Mouse (Mus musculus) cerebellum, postnatal 4 days (tissue): ENCODE measurements around the gene Tert.

Experiments
- DNase-seq, 2 experiments: peaks; one replicate each; pipeline ENCODE4 v3.0.0; 2022; ENCODE audit warnings: low spot score in 2 of 2, mixed read lengths in 1 of 2

Tert gene

DNA sequence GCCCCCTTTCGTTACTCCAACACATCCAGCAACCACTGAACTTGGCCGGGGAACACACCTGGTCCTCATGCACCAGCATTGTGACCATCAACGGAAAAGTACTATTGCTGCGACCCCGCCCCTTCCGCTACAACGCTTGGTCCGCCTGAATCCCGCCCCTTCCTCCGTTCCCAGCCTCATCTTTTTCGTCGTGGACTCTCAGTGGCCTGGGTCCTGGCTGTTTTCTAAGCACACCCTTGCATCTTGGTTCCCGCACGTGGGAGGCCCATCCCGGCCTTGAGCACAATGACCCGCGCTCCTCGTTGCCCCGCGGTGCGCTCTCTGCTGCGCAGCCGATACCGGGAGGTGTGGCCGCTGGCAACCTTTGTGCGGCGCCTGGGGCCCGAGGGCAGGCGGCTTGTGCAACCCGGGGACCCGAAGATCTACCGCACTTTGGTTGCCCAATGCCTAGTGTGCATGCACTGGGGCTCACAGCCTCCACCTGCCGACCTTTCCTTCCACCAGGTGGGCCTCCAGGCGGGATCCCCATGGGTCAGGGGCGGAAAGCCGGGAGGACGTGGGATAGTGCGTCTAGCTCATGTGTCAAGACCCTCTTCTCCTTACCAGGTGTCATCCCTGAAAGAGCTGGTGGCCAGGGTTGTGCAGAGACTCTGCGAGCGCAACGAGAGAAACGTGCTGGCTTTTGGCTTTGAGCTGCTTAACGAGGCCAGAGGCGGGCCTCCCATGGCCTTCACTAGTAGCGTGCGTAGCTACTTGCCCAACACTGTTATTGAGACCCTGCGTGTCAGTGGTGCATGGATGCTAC is at the start of gene Tert:
Gene Tert (plus strand): TSS at position 167 of the 805 bp plus-strand sequence.
- peak; percentile 28 to 56 for DNase-seq

DNA sequence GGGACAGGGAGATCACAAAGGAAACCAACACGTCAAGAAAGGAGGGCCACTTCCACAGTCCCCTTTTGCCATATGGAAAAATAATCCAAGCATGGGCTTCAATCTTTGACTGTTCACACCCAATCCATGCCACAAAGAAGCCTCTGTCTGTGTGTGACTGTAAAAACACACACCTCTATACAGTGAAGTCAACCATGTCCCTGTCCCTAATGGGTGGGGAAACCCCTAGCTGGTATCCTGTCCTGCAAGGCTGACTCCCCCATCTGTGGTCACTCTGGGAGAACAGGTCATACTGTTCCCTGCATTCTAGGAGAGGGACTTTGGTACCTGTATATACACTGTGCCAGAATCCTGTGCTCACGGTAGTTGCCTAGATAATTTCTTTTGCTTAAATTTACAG is 49.4 kb upstream of the Tert start:
- no peak for DNase-seq

DNA sequence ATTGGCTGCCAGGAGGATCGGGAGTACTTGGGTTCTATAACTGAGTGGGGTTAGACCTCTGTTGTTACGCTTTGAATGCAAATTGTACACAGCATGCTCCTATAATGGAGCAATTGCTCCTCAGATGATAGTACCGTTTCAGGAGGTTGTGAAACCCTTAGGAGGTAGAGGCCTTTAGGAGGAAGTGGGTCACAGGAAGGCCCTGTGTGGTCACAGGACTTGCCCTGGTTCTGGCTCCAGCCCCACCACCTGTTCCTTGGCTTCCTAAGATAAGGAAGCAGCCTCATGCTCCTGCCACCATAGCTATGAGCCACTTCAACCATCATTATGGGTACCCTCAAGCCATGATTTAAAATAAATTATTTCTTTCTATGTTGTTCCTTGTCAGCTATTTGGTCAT is 35.2 kb upstream of the Tert start:
- DNase-seq: no peak

DNA sequence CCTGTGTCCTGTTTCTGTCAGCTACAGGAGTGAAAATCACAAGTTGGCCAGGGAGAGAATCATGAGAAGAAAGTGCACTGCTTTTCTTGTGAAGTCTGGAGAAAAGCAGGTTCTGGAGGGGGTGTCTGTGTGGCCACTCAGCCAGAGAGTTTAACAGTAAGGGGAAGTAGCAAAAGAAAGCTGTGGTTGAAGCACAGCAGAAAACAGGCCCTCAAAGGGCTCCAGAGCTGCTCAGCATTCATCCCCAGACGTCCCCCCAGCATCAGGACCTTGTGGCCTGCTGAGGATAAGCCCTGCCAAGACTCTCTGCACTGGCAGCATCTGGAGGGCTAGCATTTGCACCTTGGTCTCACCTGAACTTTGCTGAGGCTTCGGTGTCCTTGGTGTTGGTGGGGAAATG is 34.2 kb upstream of the Tert start:
- no peak for DNase-seq

DNA sequence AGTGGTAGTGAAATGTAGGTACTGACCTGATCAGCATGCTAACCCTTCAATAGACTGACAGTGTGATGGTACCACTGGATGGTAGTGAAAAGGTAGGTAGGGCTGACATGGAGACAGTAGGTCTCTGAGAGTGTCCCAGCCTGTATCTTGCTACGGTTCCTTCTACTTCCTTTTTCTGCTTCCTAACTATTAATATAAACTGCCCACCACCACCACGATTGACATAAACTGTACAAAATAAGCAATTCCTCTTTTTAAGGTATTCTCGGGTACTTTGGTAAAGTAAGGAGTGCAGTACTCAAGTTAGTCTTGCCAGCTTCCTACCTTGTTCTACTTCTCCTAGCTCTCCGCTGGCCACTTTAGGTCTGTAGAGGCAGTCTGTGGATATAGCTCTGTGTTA is 30.4 kb upstream of the Tert start:
- no peak for DNase-seq

DNA sequence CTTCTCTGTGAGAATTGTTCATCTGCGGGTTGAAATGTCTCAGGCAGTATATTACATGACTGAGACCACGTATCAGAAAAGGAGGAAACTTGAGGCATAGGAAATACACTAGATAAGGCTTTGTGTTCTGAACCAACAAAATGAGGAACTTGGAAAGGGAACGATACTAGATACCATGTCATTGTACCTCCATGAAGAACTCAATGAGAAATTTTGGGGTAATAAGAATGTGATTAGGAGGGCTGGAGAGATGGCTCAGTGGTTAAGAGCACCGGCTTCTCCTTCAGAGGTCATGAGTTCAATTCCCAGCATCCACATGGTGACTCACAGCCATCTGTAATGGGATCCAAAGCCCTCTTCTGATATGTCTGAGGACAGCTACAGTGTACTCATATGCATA is 26.5 kb upstream of the Tert start:
- DNase-seq: no peak

DNA sequence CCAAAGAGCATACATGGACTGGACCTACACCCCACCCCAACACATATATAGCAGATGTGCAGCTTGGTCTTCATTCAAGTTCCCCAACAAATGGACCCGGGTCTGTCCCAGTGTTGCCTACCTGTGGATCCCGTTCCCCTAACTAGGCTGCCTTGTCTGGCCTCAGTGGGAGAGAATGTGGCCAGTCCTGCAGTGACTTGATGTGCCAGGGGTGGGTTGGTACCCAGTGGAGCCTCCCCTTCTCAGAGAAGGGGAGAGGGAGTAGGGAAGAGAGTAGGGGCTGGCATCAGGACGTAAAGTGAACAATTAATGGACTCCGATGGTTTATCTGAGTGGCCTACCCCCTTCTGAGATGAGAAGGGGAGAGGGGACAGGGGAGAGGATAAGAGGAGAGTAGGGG is 23.7 kb upstream of the Tert start:
- peak in 1 of 2 experiments; percentile 3 for DNase-seq

DNA sequence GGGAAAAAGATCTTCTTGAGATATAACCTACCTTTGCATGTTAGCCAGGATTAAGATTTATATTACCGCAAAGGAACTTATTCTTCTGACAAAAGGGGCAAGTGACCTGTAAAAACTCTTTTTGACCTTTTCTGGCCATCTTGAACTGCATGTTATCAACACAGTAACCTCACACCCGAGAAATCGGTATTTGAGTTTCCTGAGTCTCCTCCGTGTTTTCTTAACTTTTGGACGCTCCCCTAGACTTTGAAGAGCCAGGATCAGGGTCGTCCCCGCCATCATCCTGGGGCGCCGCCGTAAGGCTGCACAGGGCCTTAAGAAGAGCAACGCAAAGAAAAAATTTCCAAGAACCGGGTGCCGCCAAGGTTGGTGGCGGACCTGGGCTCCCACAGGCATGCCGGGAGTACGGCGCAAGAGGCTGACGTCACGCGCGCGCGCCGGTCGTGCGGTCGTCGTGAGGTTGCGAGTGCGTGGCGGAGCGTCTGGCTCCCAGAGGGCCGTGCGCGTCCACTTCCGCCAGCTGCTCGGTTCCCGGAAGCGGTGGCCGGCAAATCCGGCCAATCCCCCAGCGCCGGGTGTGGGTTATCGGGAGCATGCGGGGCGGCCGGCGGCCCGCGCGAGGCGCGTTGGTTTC is 23.1 kb upstream of the Tert start, which contains the start of gene Clptm1l:
Gene Clptm1l (plus strand): TSS at position 485 of the 634 bp plus-strand sequence.
- peak; percentile 96 to 98 for DNase-seq

DNA sequence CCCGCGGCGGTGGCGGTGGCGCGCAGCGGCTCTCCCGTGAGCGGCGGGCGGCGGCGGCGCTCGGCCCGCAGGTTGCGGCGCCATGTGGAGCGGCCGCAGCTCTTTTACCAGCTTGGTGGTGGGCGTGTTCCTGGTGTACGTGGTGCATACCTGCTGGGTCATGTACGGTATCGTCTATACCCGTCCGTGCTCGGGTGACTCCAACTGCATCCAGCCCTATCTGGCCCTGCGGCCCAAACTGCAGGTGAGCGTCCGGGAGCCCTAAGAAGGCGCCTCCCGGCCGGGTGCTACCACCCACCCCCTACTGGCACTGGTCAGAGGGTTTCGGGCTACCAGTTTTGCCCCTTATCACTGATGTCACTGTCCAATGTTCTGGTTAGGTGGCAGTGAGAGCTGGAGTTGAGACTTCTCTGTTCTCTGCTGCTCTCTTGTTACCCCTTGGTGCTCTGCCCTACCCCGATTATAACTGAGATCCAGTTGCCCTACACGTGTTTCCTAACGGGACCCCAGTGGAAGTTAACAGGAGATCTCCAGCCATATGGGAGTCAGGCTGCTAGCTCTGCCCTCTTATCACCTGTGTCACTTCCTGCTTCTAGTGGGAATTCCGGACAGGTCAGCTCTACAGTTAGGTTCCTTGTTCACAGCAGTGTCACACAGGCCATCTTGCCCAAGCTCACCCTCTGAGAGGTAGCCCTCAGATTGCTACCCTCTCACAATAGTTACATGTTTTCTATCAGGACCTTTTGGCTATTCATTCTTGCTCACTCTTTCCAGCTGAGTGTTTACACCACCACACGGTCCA is 22.4 kb upstream of the Tert start:
- DNase-seq: no peak

DNA sequence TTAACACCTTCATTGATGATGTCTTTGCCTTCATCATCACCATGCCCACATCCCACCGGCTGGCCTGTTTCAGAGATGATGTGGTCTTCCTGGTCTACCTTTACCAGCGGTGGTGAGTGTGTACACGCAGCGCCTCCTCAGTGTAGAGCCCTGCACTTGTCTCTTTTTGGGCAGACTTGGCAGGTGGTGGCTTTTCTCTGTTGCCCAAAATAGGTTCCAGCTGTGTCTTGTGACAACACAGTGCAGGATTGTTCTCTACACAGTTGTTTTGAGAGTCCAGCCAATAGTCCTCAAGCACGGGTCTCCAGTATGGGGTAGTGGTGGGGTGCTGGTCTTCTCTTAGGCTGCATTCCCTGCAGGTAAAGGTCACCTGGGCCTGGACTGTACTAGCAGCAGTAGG is 8.3 kb upstream of the Tert start:
- no peak for DNase-seq

DNA sequence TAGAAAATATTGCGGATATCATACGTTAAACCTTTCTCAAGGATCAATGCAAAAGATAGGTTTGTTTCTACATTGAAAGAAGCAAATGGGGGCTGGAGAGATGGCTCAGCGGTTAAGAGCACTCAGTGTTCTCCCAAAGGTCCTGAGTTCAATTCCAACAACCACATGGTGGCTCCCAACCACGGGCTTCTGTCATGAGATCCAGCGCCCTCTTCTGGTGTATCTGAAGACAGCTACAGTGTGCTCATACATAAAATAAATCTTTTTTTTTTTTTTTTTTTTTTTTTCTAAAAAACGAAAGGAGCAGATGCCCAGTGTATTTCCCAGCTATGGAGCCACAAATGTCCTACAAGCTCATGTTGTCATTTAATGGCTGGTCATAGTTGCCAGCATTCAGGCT is 6.1 kb upstream of the Tert start:
- no peak for DNase-seq

DNA sequence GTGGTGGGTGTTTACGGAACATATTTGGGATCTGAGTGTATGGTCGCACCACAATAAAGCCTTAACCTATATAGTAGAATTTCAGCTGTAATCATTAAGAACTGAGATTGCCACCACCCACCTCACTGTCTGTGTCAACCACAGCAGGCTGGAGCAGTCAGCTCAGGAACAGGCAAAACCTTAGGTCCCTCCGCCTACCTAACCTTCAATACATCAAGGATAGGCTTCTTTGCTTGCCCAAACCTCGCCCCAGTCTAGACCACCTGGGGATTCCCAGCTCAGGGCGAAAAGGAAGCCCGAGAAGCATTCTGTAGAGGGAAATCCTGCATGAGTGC is 334 bp upstream of the Tert start:
- no peak for DNase-seq

DNA sequence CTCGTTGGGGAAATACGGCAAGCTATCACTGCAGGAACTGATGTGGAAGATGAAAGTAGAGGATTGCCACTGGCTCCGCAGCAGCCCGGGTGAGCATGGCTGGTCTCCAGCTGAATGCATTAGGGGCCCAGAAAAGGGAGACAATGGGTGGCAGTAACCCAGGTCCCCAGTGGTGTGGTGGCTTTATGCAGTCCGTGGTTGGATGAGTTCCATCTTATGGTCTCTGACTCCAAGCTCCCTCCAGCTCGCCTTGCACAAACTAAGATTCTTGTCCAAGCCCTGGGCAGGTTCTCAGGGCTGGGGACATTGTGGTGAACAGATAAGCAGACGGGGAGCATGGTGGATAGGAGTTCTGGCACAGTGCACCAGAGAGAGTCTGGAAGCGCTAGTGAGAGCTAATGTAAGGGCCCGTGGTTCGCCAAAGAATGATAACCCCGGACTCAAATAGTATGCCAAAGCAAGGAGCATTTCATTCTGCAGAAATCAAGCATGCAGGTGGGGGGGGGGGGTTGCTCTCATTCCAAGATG is 1.9 kb downstream of the Tert start:
- DNase-seq: peak in 1 of 2 experiments; percentile 14

DNA sequence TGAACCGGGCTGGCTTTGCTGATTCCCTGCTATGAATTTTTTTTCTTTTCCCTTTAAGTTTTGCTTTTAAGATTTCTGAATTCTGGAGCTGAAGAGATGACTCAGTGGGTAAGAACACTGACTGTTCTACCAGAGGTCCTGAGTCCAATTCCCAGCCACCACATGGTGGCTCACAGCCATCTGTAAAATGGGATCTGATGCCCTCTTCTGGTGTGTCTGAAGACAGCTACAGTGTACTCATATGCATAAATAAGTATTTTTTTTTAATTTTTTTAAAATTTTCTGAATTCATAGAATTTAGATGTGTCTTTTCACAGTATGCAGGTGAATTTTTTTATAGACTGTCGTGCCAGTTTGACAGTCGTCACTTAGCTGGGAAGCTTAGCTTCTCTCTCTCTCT is 5.1 kb downstream of the Tert start:
- DNase-seq: no peak

DNA sequence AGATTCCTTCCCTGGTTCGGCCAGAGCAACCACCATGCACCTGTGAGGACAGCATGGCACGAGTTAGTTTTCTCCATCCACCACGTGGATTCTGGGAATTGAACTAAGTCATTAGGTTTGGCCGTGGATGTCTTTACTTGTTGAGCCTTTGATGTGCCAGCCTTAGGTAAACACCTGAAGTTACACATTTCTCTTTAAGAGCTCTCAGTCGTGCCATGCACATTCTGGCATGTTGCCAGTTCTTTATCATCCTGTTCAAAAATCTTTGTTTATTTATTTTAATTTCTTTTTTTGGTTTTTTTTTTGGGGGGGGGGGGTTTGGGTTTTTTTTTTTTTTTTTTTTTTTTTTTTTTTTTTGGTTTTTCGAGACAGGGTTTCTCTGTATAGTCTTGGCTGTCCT is 11.1 kb downstream of the Tert start:
- DNase-seq: no peak

DNA sequence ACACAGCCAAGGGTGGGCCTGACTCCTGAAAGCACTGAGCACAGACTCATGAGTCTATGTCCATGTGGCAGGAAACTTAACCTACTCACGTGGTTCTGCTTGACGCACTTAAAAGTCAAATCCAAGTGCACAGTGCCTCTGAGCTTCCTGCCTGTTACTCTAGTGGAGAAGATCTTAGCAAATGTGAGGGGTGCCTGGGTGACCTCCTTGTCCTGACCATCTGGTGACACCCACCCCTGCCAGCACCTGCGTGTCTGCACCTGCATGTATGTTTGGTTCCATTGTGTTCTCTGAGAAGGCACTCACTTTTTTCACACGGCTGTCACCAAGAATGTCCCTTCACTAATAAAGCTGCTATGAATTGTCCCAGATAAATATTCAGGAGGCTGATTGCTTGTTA is 14.6 kb downstream of the Tert start:
- DNase-seq: no peak

DNA sequence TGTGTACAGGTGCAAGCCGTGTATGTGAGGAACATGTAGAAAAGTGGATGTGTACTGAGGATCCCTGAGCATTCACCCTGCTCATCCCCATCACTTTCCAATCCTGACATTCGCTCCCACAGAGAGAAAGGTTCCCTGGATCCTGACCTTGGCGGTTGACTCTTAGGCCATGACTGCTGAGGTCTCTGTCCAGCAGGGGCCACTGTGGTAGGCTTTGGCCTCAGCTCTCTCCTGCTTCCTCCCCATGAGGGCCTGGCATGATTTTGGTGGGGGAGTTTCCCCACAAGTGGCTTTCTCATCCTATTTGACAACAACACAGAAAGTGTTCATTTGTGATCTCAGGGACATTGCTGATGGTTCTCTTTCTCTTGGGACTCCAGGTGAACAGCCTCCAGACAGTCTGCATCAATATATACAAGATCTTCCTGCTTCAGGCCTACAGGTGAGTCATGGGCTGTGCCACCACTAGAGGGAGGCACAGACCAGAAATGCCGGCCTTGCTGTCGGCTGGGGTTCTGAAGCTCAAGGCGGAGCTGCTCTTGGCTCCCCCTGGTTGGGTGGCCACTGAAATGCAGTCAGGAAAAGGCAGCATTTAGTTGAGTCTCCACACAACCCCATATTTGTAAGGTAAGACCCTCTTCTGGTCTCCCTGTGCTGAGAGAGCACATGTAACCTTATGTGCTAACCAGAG is 19.8 kb downstream of the Tert start:
- DNase-seq: peak; percentile 35 to 58

DNA sequence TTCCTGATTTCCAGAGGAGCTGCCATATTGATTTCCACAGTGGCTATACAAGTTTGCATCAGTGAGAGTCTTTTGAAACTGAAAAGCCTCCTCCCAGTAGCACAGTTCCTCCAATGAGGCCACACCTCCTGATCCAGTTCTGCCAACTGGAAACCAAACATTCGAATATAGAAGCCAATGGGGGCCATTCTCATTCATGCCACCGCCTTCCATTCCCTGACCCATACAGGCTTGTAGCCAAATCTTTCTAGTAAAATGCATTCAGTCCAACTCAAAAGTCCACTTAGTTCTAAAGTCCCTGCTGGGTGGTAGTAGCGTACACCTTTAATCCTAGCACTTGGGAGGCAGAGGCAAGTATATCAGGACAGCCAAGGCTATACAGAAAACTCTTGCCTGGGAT is 26.6 kb downstream of the Tert start:
- DNase-seq: no peak

DNA sequence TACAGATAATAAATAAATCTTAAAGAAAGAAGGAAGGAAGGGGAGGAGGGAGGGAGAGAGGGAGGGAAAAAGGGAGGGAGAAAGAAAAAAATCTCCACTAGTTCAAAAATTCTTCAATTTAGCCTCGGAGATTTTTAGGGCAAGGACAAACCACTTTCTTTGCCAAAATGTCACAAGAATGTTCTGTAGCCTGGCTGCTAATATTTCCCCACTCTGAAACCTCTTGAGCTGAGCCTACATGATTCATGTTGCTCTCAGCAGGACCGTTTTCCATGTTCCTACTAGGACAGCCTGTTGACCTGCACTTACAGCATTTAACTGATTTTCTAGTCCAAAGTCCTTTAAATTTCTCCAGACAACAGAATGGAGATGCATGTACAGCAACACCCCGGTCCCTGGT is 28.3 kb downstream of the Tert start:
- no peak for DNase-seq

DNA sequence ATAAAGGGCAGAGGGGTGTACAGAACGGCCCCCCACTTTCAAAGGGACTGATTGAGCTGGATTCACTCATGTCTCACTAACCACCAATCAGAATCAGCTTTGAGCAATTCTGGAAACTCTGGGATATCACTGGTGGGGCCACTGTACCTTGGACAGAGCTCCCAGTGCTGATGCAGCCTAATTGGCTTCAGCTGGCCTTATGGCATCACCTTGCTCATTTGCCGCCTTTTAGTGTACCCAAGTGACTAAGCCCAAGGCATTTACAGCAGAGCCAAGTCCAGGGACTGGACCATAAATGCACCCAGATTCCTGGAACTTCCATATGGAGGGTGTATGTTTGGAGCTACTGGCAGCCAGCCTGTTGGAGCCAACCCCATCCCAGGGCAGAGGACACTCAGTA is 32.2 kb downstream of the Tert start:
- DNase-seq: no peak

DNA sequence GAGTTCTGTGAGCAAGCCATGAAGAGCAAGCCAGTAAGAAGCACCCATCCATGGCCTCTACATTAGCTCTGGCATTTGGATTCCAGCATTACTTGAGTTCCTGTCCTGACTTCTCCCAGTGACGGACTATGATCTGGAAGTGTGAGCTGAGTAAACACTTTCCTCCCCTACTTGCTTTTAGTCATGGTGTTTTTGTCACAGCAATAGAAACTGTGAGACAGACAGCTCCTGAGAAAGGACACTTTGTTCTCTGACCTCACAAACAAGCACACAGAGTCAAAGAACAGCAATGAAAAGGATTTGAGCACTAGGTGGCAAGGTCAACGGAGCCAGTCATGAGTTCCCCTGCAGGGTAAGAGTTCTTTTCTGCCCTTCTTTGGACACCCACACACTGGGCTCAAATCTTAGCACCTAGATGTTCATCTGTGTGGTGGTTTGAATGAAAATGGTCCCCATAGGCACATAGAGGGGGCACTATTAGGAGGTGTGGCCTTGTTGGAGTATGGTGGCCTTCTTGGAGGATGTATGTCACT is 33.5 kb downstream of the Tert start:
- no peak for DNase-seq

DNA sequence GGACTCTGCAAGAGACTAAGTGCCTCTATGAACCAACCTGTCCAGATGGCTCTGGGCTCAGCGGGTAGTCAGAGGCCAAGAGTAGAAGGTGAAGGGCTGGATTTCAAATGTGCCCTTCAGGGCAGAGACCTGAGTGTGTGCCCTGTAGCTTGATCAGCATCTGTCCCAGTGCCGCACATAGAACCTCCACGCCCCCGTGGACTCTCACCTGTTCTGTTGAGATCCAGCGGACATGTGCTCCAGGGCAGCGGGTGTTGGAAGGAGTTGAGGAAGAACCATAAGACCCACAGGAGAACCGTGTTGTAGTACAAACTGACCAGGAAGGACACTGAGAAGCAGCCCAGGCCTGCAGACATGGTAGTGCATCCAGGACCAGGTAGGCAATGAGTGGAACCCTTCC is 48.5 kb downstream of the Tert start:
- DNase-seq: no peak
